Mouse (Mus musculus): Measurements from ENCODE around the gene Vrk2.

DNA sequence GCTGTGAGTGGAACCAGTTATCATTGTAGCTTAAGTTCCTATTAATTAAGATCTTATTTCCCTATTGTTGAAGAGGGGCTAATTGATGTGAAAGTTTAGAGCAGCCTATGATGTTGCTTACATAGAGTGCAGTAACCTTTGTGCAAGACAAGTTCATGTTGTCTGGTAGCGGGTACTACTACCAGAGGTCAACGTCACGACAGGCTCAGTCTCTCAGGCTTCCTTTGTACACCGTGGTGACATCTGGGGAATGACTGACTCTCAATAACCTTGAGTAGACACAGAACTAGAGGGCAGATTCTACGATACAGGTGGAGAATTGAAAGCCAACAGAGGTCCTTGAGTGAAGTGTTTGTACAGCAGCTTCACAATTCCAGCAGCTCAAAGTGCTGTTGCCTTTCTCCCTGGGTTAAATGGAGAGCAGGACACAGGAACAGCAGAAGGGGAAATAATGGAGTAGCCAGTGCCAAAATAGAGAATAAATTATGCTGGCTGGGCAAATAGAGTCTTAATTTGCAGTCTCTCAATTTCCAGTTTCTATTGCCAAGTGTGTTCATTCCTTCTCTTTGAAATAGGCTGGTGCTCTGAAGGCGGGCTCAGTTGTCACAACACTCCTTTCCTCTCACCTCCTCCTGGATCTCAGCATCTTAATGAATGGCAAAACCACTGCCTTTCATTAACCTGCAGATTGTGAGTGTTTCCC is 116.6 kb downstream of the Vrk2 start:
- TF ChIP-seq CTCF (IDR thresholded peaks at IDR 0.05; ENCODE audit: low read depth, low read length) = no peak
- TF ChIP-seq POLR2A (IDR thresholded peaks at IDR 0.05; ENCODE audit: borderline replicate concordance, low read depth, low read length) = no peak

Measured in bone marrow macrophage, adult 2 months (primary cell).